ENCODE assay signal across 11 mouse cellular contexts in the genomic region with DNA sequence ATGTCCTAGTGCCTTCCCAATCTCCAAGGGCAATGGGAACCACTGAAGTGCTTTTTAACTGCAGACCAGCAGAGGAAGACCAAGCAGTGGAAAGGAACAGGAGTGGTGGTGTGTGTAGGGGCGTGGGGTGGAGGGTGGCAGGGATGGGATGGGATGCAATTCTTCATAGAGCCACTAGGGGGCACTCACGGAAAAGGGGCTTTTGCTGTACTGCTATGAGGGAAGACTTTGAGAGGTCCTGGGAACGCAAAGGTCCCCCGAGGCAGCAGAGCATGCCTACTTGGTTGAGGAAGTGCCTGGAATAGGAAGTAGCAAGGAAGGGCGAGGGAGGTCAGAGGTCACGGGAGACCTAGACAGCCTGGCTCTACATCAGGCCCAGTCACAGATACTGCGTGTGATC.
A peak's percentile ranks its signal among the peaks of the same experiment; 100 is the strongest.
DNase-seq lines count a peak whose midpoint lies in the region; ATAC-seq and TF ChIP-seq lines count a peak whose summit lies in the region.
"Had no signal": no experiment of that assay in that cellular context is flagged by ENCODE, and none has a peak within 500 bp of the region (broad histone marks: within the 10 kb centered on the region; RNA-seq: fewer than 3 reads in every experiment).

No protein-coding gene starts in this region.

- 0 out of 2 replicates have a peak, but pooled peaks cover 2% of the 10 kb centered on the region for H3K4me1 ChIP-seq in forebrain, postnatal 0 days (ENCODE audit: insufficient read depth)
- peaks cover 29% of the 10 kb centered on the region for H3K4me1 ChIP-seq in forebrain, embryonic 10.5 days
- H3K4me1 ChIP-seq in forebrain, embryonic 15.5 days: peaks cover 38% of the 10 kb centered on the region

- TF ChIP-seq CTCF in forebrain, postnatal 0 days (IDR thresholded peaks at IDR 0.05; ENCODE audit: low read depth): peak; percentile 67

- 65% methylated on average over 7 of the region's 7 CpGs for WGBS in forebrain, postnatal 0 days
- 64% methylated on average over 7 of the region's 7 CpGs for WGBS in forebrain, embryonic 10.5 days
- 64% methylated on average over 7 of the region's 7 CpGs for WGBS in forebrain, embryonic 15.5 days

- no peak overlapping the region for H3K27ac ChIP-seq in forebrain, postnatal 0 days (ENCODE audit: low read depth, low read length)
- H3K27ac ChIP-seq in forebrain, embryonic 10.5 days: no peak overlapping the region
- H3K27ac ChIP-seq in forebrain, embryonic 15.5 days (replicated peaks): no peak overlapping the region

- no peaks in the 10 kb centered on the region for H3K27me3 ChIP-seq in forebrain, postnatal 0 days (ENCODE audit: insufficient read depth, low read length)
- H3K27me3 ChIP-seq in forebrain, embryonic 10.5 days (ENCODE audit: poor library complexity, severe bottlenecking): peaks cover 19% of the 10 kb centered on the region
- H3K27me3 ChIP-seq in forebrain, embryonic 15.5 days: no peaks in the 10 kb centered on the region

- no peak for ATAC-seq in forebrain, postnatal 0 days
- no peak for ATAC-seq in forebrain, embryonic 15.5 days (replicated peaks)
- ATAC-seq: forebrain, embryonic 14.5 days; Patski had no signal

- no peaks in the 10 kb centered on the region for H3K9me3 ChIP-seq in forebrain, postnatal 0 days (ENCODE audit: low read length)
- no peaks in the 10 kb centered on the region for H3K9me3 ChIP-seq in forebrain, embryonic 10.5 days
- no peaks in the 10 kb centered on the region for H3K9me3 ChIP-seq in forebrain, embryonic 15.5 days

- no peak overlapping the region for H3K9ac ChIP-seq in forebrain, postnatal 0 days
- no peak overlapping the region for H3K9ac ChIP-seq in forebrain, embryonic 15.5 days (replicated peaks)

- DNase-seq in forebrain, postnatal 0 days: no peak
- no peak for DNase-seq in forebrain, embryonic 10.5 days (ENCODE audit: extremely low spot score, low spot score)
- DNase-seq in lung, postnatal 10 days: peak; percentile 12
- DNase-seq in lung, postnatal 4 days: no peak
- DNase-seq in c-Kit-positive CD71-positive TER-119-positive erythroid progenitor cells, embryonic 14.5 days (ENCODE audit: low spot score): peak; percentile 16
- peak; percentile 17 for DNase-seq in thymus, postnatal 14 days
- DNase-seq in urinary bladder, adult 18-20 months (ENCODE audit: low spot score in 2 of 2): no peak
- DNase-seq: cerebellum, adult 9-10 months had no signal

- H3K4me3 ChIP-seq in forebrain, postnatal 0 days (ENCODE audit: low read depth, low read length): no peak overlapping the region
- H3K4me3 ChIP-seq in forebrain, embryonic 10.5 days: no peak overlapping the region
- no peak overlapping the region for H3K4me3 ChIP-seq in forebrain, embryonic 15.5 days

- no peaks in the 10 kb centered on the region for H3K36me3 ChIP-seq in forebrain, postnatal 0 days (ENCODE audit: insufficient read depth)
- no peaks in the 10 kb centered on the region for H3K36me3 ChIP-seq in forebrain, embryonic 10.5 days (replicated peaks)
- no peaks in the 10 kb centered on the region for H3K36me3 ChIP-seq in forebrain, embryonic 15.5 days

- H3K4me2 ChIP-seq in forebrain, postnatal 0 days (ENCODE audit: low read depth): no peak overlapping the region
- no peak overlapping the region for H3K4me2 ChIP-seq in forebrain, embryonic 15.5 days (replicated peaks)

Comparison
In these comparisons a context has a peak if more than half of its experiments do, and no peak if none do; other contexts are left out.
1. DNase-seq: peak in lung, postnatal 10 days (single experiment), c-Kit-positive CD71-positive TER-119-positive erythroid progenitor cells, embryonic 14.5 days (single experiment) and thymus, postnatal 14 days (single experiment); none in forebrain, postnatal 0 days (single experiment), forebrain, embryonic 10.5 days (single experiment), lung, postnatal 4 days (0 of 2) and urinary bladder, adult 18-20 months (0 of 2).